Mouse (Mus musculus): ENCODE measurements at regions not wholly inside any gene's neighbourhood (a gene's known extent, or its start where the extent isn't known, plus 50 kb on each side); places are given as distances from the start of the nearest gene placed in this dataset.

DNA sequence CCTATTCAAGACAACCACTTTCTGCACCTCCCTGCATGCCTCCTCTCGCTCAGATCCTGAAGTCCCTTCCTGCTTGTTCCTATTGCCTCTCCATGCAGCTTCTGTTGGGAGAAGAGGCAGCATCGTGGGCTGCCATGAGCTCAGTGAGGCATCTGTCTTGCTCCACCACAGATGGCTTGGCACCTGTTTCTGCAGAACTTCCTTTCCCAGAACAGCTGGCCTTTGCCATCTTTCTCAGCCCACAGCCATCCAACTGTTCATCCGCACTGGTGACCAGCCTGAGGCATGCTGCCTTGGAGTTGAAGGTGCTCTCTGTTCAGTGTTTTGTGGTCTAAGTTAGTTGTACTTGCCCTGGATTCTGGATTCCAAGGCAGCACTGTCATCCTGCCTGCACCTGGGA is 312.5 kb downstream of the Cmpk2 start:
- DNase-seq (ENCODE audit: low spot score in 2 of 2) = no peak

DNA sequence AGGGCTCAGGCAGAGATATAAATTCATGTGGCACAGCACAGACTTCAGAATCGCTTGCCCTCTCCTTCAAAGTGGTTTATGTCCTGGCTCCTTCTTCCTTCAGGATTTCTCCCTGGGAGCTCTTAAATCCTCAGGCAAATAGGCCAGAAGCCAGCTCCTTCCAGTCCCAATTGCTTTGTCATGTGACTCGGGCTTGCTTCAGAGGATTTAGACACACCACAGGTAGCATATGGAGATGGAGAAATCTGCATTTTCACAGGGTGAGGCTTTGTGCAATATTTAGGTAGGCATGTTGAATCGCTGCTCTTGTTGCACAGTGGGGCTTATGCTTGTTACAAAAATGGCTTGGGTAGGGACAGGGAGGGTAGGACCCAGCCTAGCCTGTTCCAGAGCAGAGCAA is 309.8 kb downstream of the Cmpk2 start:
- DNase-seq (ENCODE audit: low spot score in 2 of 2) = no peak

DNA sequence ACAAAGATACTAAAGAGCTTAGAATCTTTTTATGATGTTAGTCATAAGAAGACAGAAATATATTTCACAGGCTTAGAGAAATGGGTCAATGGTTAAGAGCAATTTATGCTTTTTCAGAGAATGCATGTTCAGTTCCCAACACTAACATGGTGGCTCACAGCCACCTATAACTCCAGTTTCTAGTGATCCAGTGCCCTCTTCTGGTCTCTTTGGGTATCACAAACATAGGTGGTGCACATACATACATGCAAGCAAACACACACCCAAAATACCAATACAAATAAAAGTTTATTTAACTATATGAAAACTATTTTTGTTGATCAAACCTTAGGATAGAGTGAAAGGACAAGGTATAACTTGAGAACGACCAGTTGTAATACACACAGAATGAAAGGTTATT is 308.0 kb downstream of the Cmpk2 start:
- no peak for DNase-seq (ENCODE audit: low spot score in 2 of 2)

DNA sequence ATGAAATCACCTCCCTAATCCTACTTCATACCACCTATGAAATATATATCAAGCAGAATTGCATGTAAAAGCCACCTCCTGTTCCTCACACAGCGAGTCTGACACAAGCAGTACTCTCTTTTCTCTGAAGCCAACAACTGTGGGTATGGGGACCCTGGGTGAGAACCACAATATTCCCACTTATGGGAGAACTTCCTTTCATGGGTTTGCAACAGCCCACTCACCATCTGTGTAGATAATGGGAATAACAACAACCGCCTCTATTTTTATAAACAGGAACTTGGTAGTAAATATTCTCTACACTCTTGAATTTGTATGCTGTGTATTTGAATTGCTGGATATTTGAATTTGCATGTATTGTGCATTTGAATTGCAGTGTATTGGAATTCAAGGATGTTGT is 305.0 kb downstream of the Cmpk2 start:
- no peak for DNase-seq (ENCODE audit: low spot score in 2 of 2)

DNA sequence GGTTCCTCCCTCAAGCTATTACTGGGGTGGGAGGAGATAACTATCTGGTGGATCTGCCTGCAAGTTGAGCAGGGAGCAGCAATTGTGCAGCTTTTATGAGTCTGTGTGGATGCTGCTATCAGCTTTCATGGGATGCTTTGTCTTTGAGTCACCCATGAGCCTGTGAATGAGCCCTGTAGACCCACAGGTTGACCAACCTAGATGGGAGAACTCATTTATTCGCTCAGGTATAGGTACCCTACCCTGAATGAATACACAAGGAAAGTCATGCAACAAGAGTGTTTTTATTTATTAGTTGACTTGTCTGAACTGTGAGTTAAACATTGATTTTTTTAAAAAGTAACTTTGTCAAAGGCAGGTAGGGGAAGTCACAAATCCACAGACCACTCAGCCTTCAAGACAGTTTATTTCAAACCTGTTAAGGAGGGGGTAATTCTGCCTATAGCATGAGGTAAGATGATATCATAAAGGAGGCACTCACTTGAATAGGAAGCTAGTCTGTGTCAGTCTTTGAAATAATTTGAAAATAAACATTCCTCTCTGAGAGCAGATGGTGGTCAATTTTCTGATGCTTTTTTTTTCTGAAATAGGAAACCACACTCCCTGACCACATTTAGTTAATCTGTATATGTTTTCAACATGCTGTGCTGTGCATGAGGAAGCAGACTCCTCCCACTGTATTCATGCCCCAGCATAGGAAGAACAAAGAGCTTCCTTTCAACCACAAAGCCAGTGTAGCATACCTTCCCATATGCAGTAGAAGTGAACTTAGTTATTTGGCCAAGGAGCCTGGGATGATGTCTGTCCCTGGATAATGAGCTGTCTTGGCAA is 302.0 kb downstream of the Cmpk2 start:
- no peak for DNase-seq (ENCODE audit: low spot score in 2 of 2)

DNA sequence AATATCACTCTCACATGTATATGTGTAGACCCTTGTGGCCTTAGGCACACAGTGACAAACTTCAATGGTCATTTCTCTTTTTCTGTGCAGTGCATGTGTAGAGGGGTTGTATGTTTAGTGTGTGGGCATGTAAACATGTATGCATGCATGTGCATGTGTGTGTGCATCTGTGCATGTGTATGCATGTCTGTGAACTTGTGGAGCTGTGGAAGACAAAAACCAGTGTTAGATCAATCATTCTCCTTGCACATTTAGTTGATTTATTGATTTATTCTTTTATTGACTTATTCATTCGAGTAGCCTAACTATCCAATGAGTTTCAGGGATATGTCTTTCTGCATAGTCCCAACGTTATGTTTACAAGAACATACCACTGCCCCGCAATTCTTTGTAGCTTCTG is 298.5 kb downstream of the Cmpk2 start:
- no peak for DNase-seq (ENCODE audit: low spot score in 2 of 2)

DNA sequence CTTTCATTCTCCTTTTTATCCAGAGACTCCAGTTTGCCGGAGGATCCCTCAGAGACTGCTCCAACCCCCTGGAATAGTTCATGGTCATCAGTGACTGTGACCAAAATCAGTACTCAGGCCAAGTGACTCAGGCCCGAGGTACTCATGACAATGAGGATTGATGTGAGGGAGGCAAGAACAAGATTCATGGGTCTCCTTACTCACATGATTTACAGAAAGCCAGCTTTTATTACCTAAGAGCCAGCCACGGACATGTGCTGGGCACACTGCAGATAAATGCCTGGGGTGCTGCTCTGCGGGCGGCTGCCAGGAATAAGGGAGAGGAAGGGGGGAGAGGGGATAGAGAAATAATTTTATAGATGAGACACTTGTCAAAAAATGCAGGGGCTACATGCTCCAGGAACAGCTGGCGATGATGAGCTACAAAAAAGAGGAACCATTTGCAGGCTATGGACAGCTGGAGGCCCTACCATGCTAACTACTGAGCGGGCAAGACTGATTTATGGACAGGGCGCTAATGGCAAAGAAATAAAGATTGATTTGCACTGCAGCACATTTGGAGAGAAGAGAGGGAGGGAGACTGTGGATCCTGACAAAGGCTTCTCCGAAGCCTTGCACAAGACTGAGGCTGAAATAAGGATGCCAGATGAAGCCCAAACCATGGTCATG is 289.8 kb downstream of the Cmpk2 start:
- DNase-seq (ENCODE audit: low spot score in 2 of 2) = no peak

DNA sequence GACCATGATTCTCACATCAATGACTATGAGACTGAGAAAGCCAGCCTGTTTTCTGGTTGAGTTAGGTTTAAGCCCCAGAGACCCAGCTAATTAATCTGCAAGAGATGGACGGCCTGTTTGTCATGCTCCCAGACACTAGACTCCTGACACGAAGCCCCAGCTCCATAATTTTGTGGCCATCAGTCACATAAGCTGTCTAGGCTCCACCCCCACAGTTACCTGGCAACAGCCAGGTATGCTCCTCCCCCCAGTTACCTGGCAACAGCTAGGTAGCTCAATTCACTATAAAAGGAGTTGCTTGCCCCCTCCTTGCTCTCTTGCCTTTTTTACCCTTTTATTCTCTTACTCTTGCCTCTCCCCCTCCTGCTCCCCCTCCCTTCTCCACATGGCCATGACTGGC is 287.3 kb downstream of the Cmpk2 start:
- DNase-seq (ENCODE audit: low spot score in 2 of 2) = no peak

DNA sequence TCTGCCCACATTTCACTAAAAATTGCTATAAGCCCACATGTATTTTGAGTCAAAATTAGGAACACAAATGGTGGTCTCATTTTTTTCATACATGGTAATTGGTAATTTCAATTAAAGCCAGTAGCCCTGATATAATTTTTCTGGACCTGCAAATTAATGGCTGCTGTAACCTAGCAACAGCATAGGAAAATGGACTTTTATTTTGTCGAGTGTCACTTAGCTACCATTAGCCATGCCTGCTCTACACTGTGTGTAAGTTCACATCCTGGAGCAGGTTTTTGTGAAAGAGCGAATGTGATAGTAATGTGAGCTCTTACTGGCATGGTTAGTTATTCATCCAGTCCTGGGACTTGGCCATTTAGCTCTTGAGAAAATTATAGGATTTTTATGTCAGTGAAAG is 285.6 kb downstream of the Cmpk2 start:
- DNase-seq (ENCODE audit: low spot score in 2 of 2) = no peak

DNA sequence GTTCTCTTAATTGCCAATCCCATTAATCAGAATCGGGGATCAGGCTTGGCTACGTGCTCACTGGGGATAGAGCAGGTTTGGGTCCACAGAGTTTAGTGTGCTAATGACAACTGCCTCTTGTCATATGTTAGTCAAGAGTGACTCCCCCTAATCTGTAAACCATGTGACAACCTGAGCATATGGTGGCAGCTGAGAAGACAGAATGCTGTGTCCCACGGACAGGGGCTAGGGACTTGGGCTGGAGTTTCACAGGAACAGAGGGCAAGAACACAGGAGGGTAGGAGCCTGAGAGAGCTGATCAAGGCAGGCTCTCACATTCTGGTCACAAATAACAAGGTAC is 265.5 kb downstream of the Cmpk2 start:
- DNase-seq (ENCODE audit: low spot score in 2 of 2) = no peak

DNA sequence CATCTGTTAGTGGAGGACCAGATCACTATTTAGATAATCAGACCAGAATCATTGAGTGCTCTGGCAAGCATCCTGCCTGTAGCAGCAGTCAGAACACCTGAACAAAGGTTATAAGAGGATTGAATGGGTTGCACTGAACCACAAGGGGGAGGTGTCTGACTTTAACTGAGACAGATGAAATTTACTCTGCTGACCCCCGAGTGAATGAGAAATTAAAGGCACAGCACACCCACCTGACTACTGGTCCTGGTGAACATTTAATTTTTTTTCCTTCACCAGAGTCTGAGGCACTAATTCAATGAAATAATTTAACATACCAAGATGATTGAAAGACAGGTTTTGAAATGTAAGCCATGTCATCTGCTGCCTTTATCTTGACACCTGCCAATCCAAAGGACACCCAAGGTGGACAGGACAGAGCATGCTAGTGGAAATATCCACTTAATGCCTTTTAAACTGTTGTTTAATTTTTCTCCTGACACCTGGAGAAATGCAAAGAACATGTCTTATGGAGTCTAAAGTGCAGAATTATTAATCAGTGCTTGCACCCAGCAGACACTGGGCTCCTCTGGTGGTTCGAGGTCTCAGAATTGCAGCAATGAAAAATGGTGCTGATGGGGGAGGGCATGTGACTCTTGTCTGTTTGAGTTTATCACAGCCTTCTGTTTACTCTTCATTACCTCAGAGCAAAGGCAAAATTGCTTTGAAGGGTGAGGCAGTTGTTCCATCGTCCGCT is 265.0 kb downstream of the Cmpk2 start:
- DNase-seq (ENCODE audit: low spot score in 2 of 2) = no peak

DNA sequence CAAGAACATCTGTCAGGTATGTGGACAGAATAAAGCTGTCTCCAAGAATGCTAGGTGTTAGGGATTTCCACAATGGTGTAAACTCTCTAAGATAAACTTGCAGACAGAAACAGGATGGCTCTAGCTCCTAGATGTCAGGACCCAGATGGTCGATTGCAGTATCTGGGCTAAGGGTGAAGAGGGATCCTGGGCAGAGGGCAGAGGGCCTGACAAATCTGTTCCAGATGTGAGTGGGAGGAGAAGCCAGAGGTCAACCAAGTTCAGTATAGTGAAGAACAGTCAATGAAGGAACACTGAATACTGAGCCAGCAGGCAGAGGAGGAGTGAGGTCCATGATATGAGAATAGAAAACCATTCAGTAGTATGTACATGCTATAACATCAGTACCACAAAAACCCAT is 254.4 kb downstream of the Cmpk2 start:
- DNase-seq (ENCODE audit: low spot score in 2 of 2) = peak in 1 of 2 experiments; percentile 1

DNA sequence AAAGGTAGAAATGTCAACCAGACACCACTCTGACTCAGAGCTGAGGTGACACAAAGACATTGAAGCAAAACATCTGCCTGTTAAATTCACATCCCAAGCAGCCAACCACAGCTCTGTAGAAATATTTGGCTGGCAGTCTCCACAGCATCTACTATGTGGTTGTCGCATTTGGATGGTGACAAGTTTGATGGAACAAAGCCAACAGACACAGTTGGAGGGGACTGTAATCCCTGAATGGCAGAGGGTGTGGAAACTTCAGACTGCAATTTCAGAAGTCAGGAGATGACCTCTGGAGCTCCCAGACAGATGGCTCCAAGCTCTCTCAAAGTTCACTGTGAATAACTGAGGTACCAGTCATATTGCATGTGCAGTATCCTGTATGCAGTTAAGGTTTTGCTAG is 229.8 kb downstream of the Cmpk2 start:
- DNase-seq (ENCODE audit: low spot score in 2 of 2) = no peak

DNA sequence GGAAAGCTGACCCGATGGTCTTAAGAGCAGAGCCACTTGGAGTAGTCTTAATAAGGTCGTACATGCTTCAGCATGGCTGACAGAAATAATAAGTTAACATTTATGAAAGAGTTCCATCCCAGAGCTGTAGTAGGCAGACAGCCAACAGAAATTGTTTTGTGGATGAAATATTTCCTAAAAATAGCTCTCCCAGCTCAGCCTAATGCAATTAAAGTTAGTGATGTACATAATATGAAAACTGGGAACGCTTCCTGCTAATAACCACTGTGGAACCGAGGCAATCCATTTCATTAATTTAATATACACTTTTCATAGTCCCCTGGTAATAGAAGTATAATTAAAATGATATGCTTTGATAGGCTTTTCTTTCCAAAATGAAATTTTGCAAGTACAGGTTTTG is 219.0 kb downstream of the Cmpk2 start:
- no peak for DNase-seq (ENCODE audit: low spot score in 2 of 2)

DNA sequence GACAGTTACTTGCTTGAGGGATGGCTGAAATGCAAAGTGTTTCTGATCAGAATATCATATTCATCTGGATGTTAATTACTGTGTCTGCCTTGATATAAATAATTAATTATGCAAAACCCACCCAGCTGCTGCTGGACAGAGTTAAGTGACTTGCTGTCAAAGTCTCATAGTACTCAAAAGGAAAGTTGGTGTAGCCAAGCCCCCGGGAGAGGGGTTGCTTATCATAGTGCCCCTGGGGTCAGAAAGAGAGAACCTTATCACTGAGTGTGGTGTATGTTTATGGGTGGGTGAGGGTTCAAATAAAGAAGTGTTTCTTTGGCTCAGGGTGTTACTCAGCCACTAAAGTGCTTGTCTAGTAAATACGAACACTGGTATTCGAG is 211.6 kb downstream of the Cmpk2 start:
- no peak for DNase-seq (ENCODE audit: low spot score in 2 of 2)

DNA sequence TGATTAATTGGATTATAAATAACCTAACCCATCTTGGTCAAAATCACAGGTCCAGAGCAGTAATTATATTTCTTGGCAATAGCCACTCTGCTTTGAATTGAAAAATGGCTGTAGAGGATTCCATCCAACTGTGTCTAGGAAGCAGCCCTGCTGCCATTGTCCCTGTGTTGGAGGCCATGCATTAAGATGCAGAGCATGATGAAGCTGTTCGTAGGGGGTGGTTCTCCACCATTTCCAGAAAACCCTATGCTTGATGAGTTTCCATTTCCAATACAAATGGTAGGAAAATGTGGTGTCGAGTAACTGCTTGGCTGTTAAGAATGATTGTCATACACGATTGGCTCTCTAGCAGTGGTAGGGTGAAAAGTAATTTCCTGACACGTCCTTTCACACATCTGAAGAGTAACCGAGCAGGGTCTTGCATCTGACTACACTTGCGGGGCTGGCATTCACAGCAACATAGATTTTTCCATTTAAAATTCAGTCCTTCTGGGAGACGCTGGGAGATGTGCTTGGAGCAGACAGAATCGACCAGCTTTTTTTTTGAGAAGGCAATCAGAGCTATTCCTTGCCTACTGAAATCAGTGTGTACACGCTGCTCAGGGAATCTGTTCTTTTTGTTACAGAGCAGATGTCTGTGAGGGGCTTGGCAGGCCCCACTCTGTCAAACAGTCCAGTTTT is 211.0 kb downstream of the Cmpk2 start:
- DNase-seq (ENCODE audit: low spot score in 2 of 2) = no peak

DNA sequence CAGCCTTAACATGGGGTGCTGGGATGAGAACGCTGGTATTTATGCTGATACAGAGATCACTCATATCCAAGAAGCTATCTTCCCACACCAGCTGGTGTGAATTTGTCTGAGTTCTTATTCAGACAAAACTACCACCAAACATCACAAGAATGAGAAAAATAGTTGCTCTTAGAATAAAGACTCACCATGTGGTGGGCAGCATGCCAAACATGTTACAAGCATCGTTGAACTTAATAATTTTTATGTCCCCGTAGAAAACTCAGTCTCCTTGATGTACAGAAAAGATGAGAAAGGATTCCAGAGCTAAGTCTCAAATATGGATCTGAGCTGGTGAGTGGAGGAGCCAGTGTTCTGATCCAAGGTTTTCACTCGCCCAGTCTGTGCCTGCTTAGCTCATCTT is 196.5 kb downstream of the Cmpk2 start:
- DNase-seq (ENCODE audit: low spot score in 2 of 2) = no peak

DNA sequence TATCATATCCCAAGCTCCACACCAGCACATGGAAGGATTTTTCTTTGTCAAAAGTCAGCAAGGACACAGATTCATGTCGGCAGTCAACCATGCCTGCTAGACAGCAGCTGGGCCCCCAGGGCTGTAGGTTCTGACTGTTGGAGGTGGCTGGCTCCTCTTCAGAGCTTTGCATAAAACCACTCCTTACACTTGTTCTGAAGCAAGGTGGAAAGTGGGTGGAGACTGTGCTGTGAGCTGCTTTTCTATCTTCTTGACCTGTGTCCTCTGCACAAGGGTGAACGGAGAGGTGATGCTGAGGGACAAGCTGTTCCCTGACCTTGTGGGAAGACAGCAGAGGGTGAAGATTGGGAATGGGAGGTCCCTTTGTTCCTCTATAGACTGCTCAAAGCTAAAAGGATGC is 185.2 kb downstream of the Cmpk2 start:
- DNase-seq (ENCODE audit: low spot score in 2 of 2) = no peak

DNA sequence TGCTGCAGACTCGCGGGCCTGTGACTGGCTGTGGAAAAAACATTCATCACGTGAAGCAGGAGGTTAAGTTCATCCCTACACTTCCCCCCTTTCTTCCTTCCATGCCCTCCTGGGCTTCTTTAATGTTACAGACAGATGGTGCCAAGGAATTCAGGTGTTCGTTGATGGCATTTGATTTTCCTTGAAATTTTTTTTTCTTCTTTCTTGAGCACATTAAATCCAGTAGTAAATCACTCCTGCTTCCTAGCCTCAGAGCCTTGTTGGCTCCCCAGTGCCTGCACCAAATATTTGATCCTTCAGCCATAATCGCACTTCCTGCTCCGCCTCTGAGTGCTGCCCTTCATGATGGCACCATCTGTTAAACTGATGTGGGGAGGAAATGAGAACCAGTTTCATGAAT is 184.8 kb downstream of the Cmpk2 start:
- DNase-seq (ENCODE audit: low spot score in 2 of 2) = no peak

DNA sequence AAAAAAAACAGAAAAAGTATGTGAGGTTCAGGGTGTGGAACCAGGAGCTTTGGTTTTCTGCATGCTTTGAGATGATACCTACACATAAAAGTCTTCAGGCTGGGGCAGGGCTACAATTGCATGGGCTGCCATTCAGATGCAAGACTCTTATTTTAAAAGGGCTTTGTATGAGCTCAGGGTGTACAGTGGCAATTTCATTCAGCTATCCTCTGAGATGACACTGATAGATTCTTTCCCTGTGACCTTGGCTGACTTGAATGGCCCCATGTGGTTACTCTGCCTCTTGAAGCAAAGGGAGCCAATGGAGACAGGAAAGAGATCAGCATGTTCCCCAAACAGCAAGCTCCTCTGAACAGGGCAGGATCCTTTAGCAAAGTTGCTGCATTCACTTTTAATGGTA is 177.1 kb downstream of the Cmpk2 start:
- DNase-seq (ENCODE audit: low spot score in 2 of 2) = peak in 1 of 2 experiments; percentile 2

DNA sequence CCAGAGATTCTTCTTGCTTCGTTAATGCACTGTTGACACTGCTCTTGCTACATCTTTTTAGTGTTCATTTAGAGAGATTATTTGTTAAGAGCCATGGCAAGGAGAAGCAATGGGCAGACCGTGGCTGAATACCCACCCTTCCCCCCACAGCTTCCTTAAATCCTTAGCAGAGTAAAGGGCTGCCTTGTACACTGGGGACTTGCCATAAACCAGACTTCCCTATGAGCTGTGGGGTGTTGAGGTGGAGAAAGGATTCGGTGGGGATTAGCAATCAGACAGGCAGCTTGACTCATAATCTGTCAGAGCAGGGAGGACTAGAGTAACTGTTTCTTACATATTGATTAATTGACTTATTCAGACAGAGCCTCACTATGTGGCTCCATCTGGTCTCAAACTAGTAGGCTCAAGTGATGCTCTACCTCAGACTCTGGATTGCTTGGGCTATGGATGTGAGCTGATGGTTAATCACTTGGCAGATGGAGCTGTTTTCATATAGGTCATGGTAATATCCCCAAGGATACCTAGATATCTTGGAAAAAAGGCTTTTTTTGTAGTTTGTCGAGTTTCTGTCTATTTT is 166.7 kb downstream of the Cmpk2 start:
- no peak for DNase-seq (ENCODE audit: low spot score in 2 of 2)

DNA sequence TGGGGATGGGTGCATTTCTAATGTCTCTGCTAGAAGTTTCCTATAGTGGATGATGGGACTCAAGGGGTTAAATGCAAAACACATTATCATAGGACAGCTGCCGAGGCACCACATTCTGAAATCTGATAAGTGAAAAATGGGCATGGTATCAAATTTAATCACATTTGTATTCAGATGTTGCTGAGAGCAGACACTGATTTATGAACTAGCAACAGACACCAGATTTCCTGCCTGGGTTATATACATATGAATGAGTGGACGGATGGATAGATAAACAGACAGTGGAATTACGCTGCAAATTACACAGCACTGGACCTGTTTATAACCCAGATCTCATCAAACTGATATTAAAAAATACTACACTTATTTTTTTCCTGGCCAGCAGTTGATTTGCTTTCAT is 166.2 kb downstream of the Cmpk2 start:
- no peak for DNase-seq (ENCODE audit: low spot score in 2 of 2)

Measured in urinary bladder, postnatal 36 days (tissue).